Mouse (Mus musculus): ENCODE measurements around the gene Ltf.

Ltf gene

GRCm38 (mm10) chr9:111019022-111019421 is at the start of gene Ltf:
TSS of gene Ltf (plus strand) at chr9:111019271.
- DNase-seq (ENCODE audit: low spot score in 2 of 2), result no peak

GRCm38 (mm10) chr9:110979411-110979810 is 39.7 kb upstream of the Ltf start:
- no peak for DNase-seq (ENCODE audit: low spot score in 2 of 2)

- no peak for DNase-seq (ENCODE audit: low spot score in 2 of 2)
Observed at GRCm38 (mm10) chr9:110982351-110982750, 36.7 kb upstream of the Ltf start.

- DNase-seq (ENCODE audit: low spot score in 2 of 2), result no peak
Observed at GRCm38 (mm10) chr9:110984096-110984495, 35.0 kb upstream of the Ltf start.

GRCm38 (mm10) chr9:110985541-110985940 is 33.5 kb upstream of the Ltf start:
- DNase-seq (ENCODE audit: low spot score in 2 of 2), result no peak

GRCm38 (mm10) chr9:110985951-110986350 is 33.1 kb upstream of the Ltf start:
- DNase-seq (ENCODE audit: low spot score in 2 of 2), result no peak

- no peak for DNase-seq (ENCODE audit: low spot score in 2 of 2)
Observed at GRCm38 (mm10) chr9:110987331-110987730, 31.7 kb upstream of the Ltf start.

GRCm38 (mm10) chr9:110988078-110988477 is 31.0 kb upstream of the Ltf start:
- no peak for DNase-seq (ENCODE audit: low spot score in 2 of 2)

GRCm38 (mm10) chr9:110989141-110989540 is 29.9 kb upstream of the Ltf start:
- no peak for DNase-seq (ENCODE audit: low spot score in 2 of 2)

- DNase-seq (ENCODE audit: low spot score in 2 of 2), result no peak
Observed at GRCm38 (mm10) chr9:110989543-110989942, 29.5 kb upstream of the Ltf start.

- DNase-seq (ENCODE audit: low spot score in 2 of 2), result no peak
Observed at GRCm38 (mm10) chr9:110990204-110990603, 28.9 kb upstream of the Ltf start, which contains the start of gene Rtp3. TSS of gene Rtp3 (minus strand) at chr9:110990583.

- DNase-seq (ENCODE audit: low spot score in 2 of 2), result no peak
Observed at GRCm38 (mm10) chr9:110993281-110993709, 25.8 kb upstream of the Ltf start.

- peak; percentile 67 to 78 for DNase-seq (ENCODE audit: low spot score in 2 of 2)
Observed at GRCm38 (mm10) chr9:110994716-110995172, 24.3 kb upstream of the Ltf start.

- DNase-seq (ENCODE audit: low spot score in 2 of 2), result peak; percentile 81 to 85
Observed at GRCm38 (mm10) chr9:110997245-110997644, 21.8 kb upstream of the Ltf start.

GRCm38 (mm10) chr9:110999056-110999455 is 20.0 kb upstream of the Ltf start:
- DNase-seq (ENCODE audit: low spot score in 2 of 2), result no peak

- no peak for DNase-seq (ENCODE audit: low spot score in 2 of 2)
Observed at GRCm38 (mm10) chr9:110999856-111000255, 19.2 kb upstream of the Ltf start.

GRCm38 (mm10) chr9:111001621-111002020 is 17.4 kb upstream of the Ltf start:
- DNase-seq (ENCODE audit: low spot score in 2 of 2), result no peak

- no peak for DNase-seq (ENCODE audit: low spot score in 2 of 2)
Observed at GRCm38 (mm10) chr9:111003279-111003678, 15.8 kb upstream of the Ltf start.

GRCm38 (mm10) chr9:111006544-111006943 is 12.5 kb upstream of the Ltf start:
- no peak for DNase-seq (ENCODE audit: low spot score in 2 of 2)

- DNase-seq (ENCODE audit: low spot score in 2 of 2), result no peak
Observed at GRCm38 (mm10) chr9:111009763-111010162, 9.3 kb upstream of the Ltf start.

GRCm38 (mm10) chr9:111011550-111011949 is 7.5 kb upstream of the Ltf start:
- DNase-seq (ENCODE audit: low spot score in 2 of 2), result no peak

GRCm38 (mm10) chr9:111012041-111012440 is 7.0 kb upstream of the Ltf start:
- no peak for DNase-seq (ENCODE audit: low spot score in 2 of 2)

- DNase-seq (ENCODE audit: low spot score in 2 of 2), result no peak
Observed at GRCm38 (mm10) chr9:111015658-111016057, 3.4 kb upstream of the Ltf start.

GRCm38 (mm10) chr9:111026791-111027190 is 7.7 kb downstream of the Ltf start:
- no peak for DNase-seq (ENCODE audit: low spot score in 2 of 2)
